Mouse (Mus musculus) embryonic stem cell, embryonic (primary cell): ENCODE measurements at regions not wholly inside any gene's neighbourhood (a gene's known extent, or its start where the extent isn't known, plus 50 kb on each side); places are given as distances from the start of the nearest gene placed in this dataset.

Experiments used
- CTCF ChIA-PET, 4 experiments: fragments of 300-600 bp in 2 of 4; fragments of 350-600 bp in 2 of 4; sonication (Branson Sonifier 250); formaldehyde crosslinking; loops; one replicate each; lab custom pipeline; 2022; ENCODE audit warnings: inconsistent platforms in 2 of 4; lab: Charles Lee
- POLR2A ChIA-PET, 4 experiments: fragments of 300-600 bp in 2 of 4; fragments of 350-600 bp in 2 of 4; sonication (Branson Sonifier 250); formaldehyde crosslinking; loops; one replicate each; lab custom pipeline; 2022; ENCODE audit warnings: antibody characterized with exemption in 4 of 4, inconsistent platforms in 1 of 4; lab: Charles Lee

- CTCF ChIA-PET = interaction anchor here in 1 of 4 experiments (0.6 kb wide), 1 partner anchor 15 kb away, joined by 4 read pairs; no protein-coding TSS in a partner anchor
- POLR2A ChIA-PET = interaction anchor here in 2 of 4 experiments (1.1 to 1.3 kb wide), 3 partner anchors 19 to 59 kb away, joined by 3 to 4 read pairs (median 3); no protein-coding TSS in a partner anchor
These were observed 57.3 kb downstream of the Bhlhe40 start for GRCm38 (mm10) chr6:108717681-108718080.

GRCm38 (mm10) chr6:108718887-108719286, 58.5 kb downstream of the Bhlhe40 start:
- ChIA-PET CTCF (no interaction called here), POLR2A (interaction anchor here in 1 of 4 experiments (1.0 to 1.3 kb wide), 3 partner anchors 10 to 58 kb away, joined by 3 read pairs; no protein-coding TSS in a partner anchor)

GRCm38 (mm10) chr6:108719977-108720376, 59.5 kb downstream of the Bhlhe40 start:
- CTCF ChIA-PET = no interaction called here

GRCm38 (mm10) chr6:108720978-108721377, 60.5 kb downstream of the Bhlhe40 start:
- CTCF ChIA-PET = interaction anchor here in 1 of 4 experiments (0.8 kb wide), 1 partner anchor 11 kb away, joined by 3 read pairs; no protein-coding TSS in a partner anchor
- POLR2A ChIA-PET = interaction anchor here in 1 of 4 experiments (1.3 to 1.4 kb wide), 2 partner anchors 11 to 65 kb away, joined by 3 read pairs; no protein-coding TSS in a partner anchor

More at GRCm38 (mm10) chr6:108719977-108720376, 59.5 kb downstream of the Bhlhe40 start:
- POLR2A ChIA-PET = interaction anchor here in 1 of 4 experiments (1.0 to 1.3 kb wide), 5 partner anchors 11 to 64 kb away, joined by 3 to 6 read pairs (median 3); no protein-coding TSS in a partner anchor

GRCm38 (mm10) chr6:108721557-108721956, 61.1 kb downstream of the Bhlhe40 start:
- ChIA-PET POLR2A (interaction anchor here in 2 of 4 experiments (1.1 to 1.4 kb wide), 2 partner anchors 12 to 162 kb away, joined by 3 to 4 read pairs; no protein-coding TSS in a partner anchor), CTCF (no interaction called here)

- ChIA-PET CTCF (no interaction called here), POLR2A (interaction anchor here in 2 of 4 experiments (0.8 to 1.2 kb wide), 3 partner anchors 37 to 559 kb away, joined by 3 read pairs; partner anchors contain the start of gene Bhlhe40 (in 1 of the 2))
These were observed 59.7 kb upstream of the Arl8b start for GRCm38 (mm10) chr6:108723236-108723635.

GRCm38 (mm10) chr6:108723751-108724150, 59.1 kb upstream of the Arl8b start:
- POLR2A ChIA-PET = interaction anchor here in 1 of 4 experiments (0.9 kb wide), 1 partner anchor 559 kb away, joined by 3 read pairs; no protein-coding TSS in a partner anchor

GRCm38 (mm10) chr6:108731107-108731630, 51.7 kb upstream of the Arl8b start:
- POLR2A ChIA-PET = interaction anchor here in 1 of 4 experiments (1.4 kb wide), 1 partner anchor 72 kb away, joined by 3 read pairs; no protein-coding TSS in a partner anchor
- CTCF ChIA-PET = interaction anchor here in 3 of 4 experiments (0.5 to 1.4 kb wide), 3 partner anchors 14 to 637 kb away, joined by 3 to 13 read pairs (median 3); no protein-coding TSS in a partner anchor

More at GRCm38 (mm10) chr6:108723751-108724150, 59.1 kb upstream of the Arl8b start:
- CTCF ChIA-PET = no interaction called here
